Mouse (Mus musculus) adrenal gland, adult 18-20 months (tissue): ENCODE measurements around the gene Pigl. TPM values are rescaled to one million over a fixed set of nuclear protein-coding genes. Genes with fewer than 3 reads are reported as not detected.
"Not testable (repeated sequence)": the region's sequence is repeated elsewhere in the genome, so short reads cannot be mapped to it uniquely, and the experiment has no call there.

ENCODE experiments used
- DNase-seq, 2 experiments: peaks; one replicate each; pipeline ENCODE4 v3.0.0; 2021 to 2022; ENCODE audit warnings: low spot score in 2 of 2
- total RNA-seq, 2 experiments: library from RNA; stranded (reverse); gene quantifications; 1 replicate in 1 of 2; 2 replicates in 1 of 2; pipeline ENCODE4 v1.2.3; 2021

Pigl gene
- total RNA-seq, 2 experiments from 2014 or later: 7.5 to 9.0 TPM

DNA sequence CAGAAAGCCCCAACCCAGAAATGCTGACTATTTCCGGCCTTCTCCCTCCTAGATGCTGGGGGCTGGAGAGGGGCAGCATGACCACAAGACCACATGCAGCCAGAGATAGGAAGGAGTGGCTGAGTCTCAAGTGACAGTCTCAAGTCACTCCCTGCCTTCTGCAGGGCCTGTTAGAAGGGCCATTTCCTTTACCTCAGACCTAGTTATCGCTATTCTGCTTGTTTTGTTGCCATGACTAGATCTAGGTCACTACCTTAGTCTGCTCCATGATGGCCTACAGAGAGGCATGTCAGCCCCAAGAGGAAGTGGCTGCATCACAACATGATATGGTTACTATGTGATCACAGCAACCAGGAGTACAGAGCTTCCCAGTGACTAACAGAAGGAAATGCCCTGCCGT is 8.3 kb downstream of the Pigl start:
- no peak for DNase-seq

DNA sequence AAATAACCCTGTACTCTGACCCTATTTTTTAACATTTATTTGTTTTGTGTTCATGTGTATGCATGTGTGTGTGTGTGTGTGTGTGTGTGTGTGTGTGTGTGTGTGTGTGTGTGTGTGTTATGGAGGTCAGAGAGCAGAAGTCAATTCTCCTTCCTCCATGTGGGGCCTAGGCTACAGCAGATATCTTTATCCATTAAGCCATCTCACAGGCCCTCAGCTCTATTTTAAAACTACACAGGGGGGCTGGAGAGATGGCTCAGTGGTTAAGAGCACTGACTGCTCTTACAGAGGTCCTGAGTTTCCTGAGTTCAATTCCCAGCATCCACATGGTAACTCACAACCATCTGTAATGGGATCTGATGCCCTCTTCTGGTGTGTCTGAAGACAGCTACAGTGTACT is 9.0 kb downstream of the Pigl start:
- not testable (repeated sequence) for DNase-seq

DNA sequence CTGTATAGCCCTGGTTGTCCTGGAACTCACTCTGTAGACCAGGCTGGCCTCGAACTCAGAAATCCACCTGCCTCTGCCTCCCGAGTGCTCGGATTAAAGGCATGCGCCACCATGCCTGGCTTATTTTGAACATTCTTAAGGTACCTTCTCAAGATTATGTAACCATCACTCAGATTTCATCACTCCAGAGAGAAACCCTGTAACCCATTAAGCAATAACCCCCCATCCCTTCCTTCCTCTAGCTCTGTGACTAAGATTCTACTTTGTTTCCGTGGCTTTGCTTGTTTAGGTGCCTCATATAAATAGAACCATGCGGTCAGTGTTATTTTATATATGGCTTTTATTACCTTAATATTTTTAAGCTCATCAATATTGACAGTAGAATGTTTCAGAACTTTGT is 12.2 kb downstream of the Pigl start:
- DNase-seq: no peak

GRCm38 (mm10) chr11:62473516-62473915 is 15.3 kb downstream of the Pigl start:
- DNase-seq: no peak

- peak in 1 of 2 experiments; percentile 29 for DNase-seq
These were observed 17.9 kb downstream of the Pigl start for GRCm38 (mm10) chr11:62476156-62476555.

DNA sequence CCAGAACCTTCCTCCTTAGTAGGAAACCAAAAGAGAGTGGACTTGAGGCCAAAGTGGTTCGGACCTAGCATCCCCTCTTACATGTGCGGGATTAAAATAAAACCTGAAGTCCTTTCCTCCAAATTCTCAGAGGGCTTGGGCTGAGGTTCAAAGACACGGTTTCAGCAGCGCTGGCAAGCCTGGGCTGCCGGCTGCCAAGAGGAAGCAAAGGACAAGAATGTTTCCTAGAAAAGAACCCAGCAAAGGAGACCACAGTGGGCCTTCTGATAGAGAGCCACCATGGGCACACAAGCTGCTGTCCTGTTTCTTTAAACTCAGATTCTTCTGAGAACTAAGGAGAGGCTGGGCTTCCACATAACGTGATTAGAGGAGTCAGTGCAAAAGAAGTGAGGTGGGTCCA is 20.7 kb downstream of the Pigl start:
- no peak for DNase-seq

GRCm38 (mm10) chr11:62479581-62479980 is 21.3 kb downstream of the Pigl start:
- no peak for DNase-seq

- no peak for DNase-seq
These were observed 28.7 kb downstream of the Pigl start for GRCm38 (mm10) chr11:62486949-62487348.

DNA sequence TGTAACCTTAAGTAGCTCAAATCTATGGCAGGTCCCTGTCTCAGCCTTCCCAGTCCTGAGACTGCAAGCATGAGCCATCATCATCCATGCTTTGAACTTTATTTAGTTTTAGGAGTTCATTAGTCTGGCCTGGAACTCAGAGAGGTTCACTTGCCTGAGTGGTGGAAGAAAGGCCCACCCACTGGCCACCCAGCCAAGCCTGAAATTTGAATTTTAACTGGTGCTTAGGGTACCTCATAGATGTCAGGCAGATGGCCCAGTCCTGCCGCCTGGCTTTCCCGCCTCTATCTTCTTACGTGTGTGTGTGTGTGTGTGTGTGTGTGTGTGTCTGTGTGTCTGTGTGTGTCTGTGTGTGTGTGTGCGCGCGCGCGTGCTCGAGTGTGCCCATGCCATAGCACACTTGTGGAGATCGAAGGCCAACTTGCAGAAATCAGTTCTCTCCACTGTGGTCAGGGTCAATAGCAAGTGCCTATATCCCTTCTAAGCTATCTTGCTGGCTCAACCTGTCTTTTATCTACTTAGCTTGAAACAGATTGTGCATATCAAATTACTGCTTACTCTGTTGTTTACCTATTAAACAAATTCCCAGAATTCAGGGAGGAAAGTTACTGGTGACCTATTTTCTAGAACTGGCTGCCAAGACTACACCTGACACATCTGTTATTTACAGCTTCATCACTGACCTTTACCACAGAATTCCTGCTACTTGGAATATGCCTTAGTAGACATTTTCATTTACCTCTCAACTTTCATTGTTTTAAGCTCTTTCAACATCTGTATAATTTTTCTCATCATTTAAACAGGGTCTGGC is 29.5 kb downstream of the Pigl start:
- DNase-seq: no peak

- no peak for DNase-seq
These were observed 35.4 kb downstream of the Pigl start for GRCm38 (mm10) chr11:62493701-62494100.

GRCm38 (mm10) chr11:62494754-62495275 is 36.6 kb downstream of the Pigl start:
- DNase-seq: peak; percentile 15 to 36

GRCm38 (mm10) chr11:62495276-62495801 is 37.1 kb downstream of the Pigl start:
- peak; percentile 30 to 35 for DNase-seq

DNA sequence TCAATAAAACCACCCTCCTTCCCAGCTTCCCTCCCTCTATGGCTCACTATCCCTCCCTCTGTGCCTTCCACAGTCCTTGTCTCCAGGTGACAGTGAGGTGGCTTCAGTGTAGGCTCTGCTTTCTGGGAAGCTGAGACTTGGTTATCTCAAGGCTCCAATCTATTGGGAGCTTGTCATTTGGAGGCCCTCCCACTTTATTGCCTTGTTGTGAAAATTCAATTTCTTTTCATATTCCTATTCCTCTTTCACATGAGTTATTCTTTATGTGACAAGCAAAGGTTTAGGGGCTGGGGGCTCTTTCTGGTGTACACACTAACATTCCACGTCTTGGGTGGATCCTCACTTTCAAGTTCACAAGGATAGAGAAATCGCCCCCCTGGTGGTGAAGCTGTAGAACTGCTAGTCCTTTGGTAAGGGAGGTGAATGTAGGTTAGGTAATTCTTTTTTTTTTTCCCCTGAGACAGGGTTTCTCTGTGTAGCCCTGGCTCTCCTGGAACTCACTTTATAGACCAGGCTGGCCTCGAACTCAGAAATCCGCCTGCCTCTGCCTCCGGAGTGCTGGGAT is 38.0 kb downstream of the Pigl start:
- DNase-seq: peak; percentile 24 to 37

GRCm38 (mm10) chr11:62497181-62497580 is 38.9 kb downstream of the Pigl start:
- no peak for DNase-seq

DNA sequence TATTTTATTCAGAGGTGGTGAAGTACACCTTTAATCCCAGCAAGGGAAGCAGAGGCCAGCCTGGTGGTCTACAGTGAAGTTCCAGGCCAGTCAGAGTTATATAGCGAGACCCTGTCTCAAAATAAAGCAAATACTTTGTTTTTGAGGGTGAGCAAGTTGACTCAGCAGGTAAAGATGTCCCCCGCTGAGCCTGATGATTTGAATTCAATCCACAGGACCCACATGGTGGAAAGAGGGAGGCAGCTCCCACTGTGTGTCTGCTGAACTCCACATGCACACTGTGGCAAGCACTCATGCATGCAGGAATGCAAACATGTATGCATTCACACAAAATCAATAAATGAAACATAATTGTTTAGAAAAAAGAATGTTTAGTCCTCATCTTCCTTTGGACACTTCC is 40.5 kb downstream of the Pigl start:
- no peak for DNase-seq

DNA sequence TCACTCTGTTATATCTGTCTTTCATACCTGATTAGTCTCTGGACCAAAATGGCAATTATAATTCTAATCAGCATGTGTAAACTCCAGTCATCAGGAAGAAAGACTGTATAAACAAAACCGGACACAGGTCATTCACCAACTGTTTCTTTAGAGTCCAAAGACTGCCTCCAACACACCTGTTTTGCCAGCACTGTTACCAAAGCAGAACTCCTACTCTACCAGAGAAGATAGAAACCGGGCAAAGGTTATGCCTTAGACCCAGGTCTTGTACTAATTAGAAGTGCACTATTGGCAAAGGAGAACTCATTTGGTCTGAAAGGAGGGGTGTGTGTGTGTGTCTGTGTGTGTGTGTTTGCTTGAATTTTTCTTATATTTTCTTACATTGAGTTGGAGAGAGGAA is 42.3 kb downstream of the Pigl start:
- DNase-seq: no peak

DNA sequence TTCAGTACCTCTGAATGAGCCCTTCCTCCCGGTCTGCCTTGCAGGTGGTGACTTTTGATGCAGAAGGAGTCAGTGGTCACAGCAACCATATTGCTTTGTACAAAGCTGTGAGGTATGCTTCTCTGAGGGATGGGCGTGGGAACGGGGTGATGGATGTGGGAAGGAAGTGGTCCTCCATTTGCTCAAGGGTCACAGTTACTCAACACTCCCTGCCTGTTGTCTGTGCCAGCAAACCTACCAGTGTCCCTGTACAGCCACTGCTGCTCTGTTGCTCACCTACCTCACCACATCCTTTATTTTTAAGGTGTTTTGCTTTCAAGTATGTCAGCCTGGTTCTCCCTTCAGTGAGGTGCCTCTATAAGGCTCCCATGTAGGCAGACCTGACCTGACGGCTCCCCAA is 49.4 kb downstream of the Pigl start:
- DNase-seq: no peak

GRCm38 (mm10) chr11:62508365-62508764 is 50.1 kb downstream of the Pigl start:
- not testable (repeated sequence) for DNase-seq

DNA sequence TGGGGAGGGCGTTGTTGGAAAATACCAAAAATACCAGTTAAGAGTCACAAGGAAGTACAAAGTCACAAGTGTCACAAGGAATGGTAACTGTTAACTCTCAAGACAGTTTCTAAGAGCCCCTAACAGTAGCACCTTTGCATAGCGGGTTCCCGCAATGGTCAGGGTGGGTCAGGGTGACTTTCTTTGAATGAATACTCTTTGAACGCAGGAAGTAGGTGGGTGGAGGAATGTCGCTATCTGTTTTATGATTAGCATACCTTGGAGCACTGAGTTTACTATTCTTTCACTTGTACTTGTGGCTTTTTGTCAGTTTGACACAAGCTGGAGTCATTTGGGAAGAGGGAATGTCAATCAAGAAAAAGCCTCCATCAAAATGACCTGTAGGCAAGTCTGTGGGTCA is 50.6 kb downstream of the Pigl start:
- not testable (repeated sequence) for DNase-seq

GRCm38 (mm10) chr11:62509571-62509970 is 51.3 kb downstream of the Pigl start:
- DNase-seq: no peak

DNA sequence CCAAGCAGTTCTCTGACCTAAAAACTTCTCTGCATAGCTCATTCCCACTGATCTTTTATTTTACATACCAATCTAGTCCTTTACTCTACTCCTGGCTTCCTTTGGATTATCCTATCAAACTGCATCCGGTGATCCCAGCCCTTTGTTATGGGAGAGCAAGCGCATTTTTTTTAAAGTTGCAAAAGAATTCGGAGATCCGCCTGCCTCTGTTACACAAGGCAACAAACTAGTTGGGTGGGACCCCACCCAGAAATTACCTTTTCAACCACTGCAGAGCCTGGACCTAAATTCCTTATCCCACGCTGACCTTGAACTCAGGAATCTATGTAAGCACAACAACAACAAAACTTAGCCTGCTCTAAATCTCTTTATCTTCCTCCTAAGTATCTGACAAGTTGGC is 52.7 kb downstream of the Pigl start:
- DNase-seq: no peak

DNA sequence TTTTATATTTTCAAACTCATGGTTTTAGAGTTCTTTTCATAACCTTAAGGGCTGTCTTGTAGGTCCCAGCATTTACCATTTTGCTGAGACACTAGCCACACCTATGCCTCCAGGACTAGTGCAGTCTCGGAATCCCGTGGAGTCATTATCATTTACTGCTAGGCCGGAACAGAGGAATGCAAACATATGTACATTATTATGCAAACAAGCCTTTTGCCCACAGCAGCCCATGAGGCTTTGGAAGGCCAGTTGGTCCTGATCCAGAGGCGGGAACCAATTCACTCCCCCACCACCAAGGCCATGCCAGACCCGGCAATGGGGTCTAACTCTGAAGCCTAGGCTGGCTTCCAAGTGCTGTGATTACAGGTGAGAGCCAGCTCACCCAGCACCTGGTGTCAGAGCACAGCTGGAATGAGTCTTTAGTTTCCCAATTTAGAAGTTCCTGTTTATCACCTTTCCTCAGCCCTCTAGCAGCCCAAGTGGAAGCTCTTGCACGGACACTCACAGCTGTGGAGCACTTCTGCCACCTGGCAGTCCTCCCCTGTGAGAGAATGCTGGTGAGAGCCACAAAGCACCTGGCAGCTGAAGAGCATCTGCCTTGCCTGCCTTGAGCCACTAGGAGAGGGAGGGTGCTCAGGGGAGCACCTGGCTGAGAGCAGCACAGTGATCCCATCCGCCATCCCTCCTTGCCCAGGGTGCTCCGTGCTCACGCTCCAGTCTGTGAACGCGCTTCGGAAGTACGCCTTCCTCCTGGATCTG is 53.4 kb downstream of the Pigl start:
- DNase-seq: no peak
